Mouse (Mus musculus) mouse trophoblast stem cell (cell line): ENCODE data around the gene Ank3.

Experiments
- in situ Hi-C, 2 experiments: fragments of 300-500 bp; cut with MseI, MboI; formaldehyde crosslinking; loops; 2 replicates in 1 of 2; 3 replicates in 1 of 2; pipeline ENCODE4 v1.15.1; 2025

Ank3 gene

DNA sequence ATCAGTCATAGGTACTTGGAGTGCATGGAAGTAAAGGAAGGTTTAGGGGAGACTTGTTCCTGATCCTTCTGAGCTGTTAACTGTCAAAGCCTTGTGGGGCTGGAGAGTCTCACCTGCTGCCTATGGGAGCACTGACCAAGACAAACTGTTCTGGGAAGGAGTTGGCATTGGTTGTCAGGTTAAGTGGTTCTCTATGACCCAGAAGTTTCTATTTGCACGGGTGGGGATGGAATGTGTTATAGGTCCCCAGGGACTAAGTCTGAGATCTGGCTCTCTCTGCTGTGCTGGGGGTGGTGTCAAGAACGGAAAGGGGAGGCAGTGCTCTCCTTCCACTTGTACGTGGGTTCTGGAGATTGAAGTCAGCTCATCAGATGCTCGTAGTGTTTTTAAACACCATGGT is 6.9 kb downstream of the Ank3 start:
- in situ Hi-C loops, result no loop called here

DNA sequence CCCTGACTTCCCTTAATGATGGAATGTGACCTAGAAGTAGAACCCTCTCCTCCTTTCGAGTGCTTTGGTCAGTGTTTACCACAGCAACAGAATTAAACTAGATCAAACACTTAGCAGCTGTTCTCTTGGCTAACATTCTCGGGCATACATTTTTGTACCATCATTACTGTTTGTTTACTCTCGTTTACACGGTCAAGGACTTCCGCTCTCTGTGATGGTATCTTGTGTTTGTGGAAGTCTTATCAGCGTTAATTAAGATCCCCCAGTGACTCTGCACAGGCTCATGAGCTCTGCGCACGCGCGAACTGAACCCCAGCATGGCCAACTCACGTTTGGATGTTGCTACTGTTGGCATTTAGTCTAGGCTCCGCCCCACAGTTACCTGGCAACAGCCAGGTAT is 16.3 kb downstream of the Ank3 start:
- in situ Hi-C loops, result no loop called here

GRCm38 (mm10) chr10:69418716-69419115 is 20.1 kb downstream of the Ank3 start:
- in situ Hi-C loops, result no loop called here

GRCm38 (mm10) chr10:69420306-69420705 is 21.7 kb downstream of the Ank3 start:
- in situ Hi-C loops, result no loop called here

GRCm38 (mm10) chr10:69424051-69424450 is 25.5 kb downstream of the Ank3 start:
- in situ Hi-C loops, result no loop called here

DNA sequence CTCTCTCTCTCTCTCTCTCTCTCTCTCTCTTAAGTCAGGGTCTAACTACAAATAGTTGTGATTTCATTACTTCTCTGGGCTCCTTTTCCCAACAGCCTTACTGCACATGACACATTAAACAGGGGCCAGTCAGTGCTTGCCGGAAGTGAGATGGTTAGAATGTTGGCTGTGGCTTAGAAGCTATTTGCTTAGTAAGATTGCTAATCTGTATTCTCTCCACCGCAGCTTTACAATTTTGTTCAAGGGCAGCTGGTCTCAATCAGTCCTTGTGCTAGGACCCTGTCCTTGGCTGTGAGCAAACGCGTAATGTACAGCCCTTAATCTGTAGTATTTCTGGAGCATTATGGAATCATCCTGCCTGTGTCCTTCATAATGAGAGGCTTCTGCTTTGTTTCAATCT is 31.6 kb downstream of the Ank3 start:
- in situ Hi-C loops, result no loop called here

DNA sequence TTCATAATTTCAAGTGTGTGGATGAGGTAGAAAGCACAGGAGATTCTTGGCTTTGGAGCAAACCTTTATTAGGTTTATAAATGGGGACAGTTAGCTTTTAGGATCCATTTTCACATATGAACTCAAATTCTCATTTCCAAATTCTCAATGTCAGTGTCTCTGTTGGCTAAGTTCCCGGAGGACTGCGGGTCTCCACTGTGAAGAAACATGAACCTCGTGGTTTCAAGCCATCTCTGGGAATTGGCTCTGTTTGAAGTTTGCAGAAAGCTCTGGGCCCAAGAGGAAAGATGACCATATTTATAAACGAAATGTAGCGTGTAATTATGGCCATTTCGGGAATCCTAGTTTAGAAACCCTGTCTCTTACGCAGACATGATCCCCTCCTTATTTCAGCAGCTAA is 32.5 kb downstream of the Ank3 start:
- in situ Hi-C loops, result no loop called here

- in situ Hi-C loops, result no loop called here
These were observed 36.6 kb downstream of the Ank3 start for GRCm38 (mm10) chr10:69435213-69435612.

- in situ Hi-C loops, result no loop called here
These were observed 40.9 kb downstream of the Ank3 start for GRCm38 (mm10) chr10:69439449-69439848.

- in situ Hi-C loops, result no loop called here
These were observed 46.0 kb downstream of the Ank3 start for GRCm38 (mm10) chr10:69444546-69444945.

DNA sequence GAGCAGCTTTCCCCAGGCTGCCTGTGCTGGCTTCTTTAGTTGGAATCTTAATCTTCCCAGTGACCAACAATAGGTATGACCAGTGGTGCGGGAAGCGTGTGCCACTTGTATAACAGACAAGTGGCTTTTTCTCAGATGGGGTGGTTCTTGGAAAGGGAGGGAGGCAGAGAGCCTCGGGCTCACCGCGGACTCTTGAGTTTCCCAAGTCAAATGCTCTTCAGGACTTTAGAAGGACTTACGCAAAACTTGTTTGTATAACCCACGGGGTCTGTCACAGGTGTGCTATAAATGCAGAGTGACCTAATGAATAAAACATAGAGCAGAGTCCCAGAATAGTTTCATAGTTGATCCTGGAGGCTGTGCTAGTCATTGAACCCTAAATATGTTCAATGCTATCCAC is 47.4 kb downstream of the Ank3 start:
- in situ Hi-C loops, result no loop called here

DNA sequence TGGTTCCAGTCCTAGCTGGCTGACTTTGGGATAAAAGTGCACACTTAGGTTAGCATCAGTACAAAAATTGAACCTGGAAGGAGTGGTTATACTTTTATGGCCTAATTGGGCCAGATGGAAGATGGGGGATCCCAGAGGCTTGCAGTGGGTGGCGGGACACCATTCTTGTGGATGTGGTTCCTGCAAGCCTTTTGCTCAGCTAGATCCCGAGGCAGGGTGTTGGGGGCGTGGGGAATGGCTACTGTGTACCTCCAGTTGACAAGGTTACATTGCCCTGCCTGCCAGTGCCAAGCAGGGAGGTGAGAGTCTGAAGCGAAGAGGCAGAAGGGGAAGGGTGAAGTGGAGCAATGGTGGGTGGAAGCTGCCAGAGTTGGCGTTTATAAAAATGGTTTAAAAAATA is 48.0 kb downstream of the Ank3 start:
- in situ Hi-C loops, result no loop called here

- in situ Hi-C loops, result no loop called here
These were observed 48.7 kb downstream of the Ank3 start for GRCm38 (mm10) chr10:69447308-69447707.

GRCm38 (mm10) chr10:69448174-69448573 is 49.6 kb downstream of the Ank3 start:
- in situ Hi-C loops, result no loop called here

DNA sequence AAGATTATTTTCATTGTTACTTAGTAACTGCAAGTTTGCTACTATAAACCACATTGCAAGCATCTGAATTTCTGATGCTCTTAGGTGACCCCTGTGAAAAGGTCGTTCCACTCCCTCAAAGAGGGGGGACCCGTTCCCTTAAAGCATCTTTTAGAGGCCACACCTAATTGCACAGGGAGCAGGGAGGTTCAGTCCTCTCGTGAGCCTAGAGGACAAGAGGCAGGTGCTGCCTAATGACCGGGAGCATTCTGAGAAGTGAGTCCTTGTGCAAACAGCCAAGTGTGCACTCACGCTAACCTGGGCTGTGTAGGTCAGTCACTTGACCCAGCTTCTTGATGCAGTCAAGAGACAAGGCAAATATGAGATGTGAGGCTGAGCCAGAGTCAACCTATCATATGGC is 52.4 kb downstream of the Ank3 start:
- in situ Hi-C loops, result loop anchor here (5.0 kb wide), 2 partner anchors 201 to 206 kb away; no protein-coding TSS in a partner anchor

- in situ Hi-C loops, result loop anchor here (5.0 kb wide), 2 partner anchors 200 to 205 kb away; no protein-coding TSS in a partner anchor
These were observed 53.8 kb downstream of the Ank3 start for GRCm38 (mm10) chr10:69452180-69452977.

DNA sequence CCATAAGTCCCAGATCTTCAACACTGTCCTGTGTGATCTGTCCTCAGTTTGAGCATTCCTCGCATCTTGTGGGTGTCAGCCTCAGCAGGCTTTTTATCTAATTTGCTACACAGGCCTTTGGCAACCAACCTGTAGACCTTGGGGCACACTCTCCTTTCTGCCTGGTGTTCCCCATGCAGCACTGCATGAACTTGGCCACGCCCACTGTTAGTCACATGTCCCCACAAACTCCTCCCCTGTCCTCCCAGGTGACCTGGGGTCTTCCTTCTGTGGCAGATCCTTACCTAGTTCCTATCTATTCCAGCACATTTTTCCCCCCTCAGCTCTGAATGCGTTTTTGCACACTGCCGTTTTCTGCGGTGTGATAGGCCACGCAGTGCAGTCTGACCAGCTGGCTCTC is 55.0 kb downstream of the Ank3 start:
- in situ Hi-C loops, result loop anchor here (5.0 kb wide), 2 partner anchors 199 to 204 kb away; no protein-coding TSS in a partner anchor

- in situ Hi-C loops, result loop anchor here (5.0 kb wide), 2 partner anchors 198 to 203 kb away; no protein-coding TSS in a partner anchor
These were observed 55.9 kb downstream of the Ank3 start for GRCm38 (mm10) chr10:69454480-69454879.

- in situ Hi-C loops, result no loop called here
These were observed 66.3 kb downstream of the Ank3 start for GRCm38 (mm10) chr10:69464826-69465225.

DNA sequence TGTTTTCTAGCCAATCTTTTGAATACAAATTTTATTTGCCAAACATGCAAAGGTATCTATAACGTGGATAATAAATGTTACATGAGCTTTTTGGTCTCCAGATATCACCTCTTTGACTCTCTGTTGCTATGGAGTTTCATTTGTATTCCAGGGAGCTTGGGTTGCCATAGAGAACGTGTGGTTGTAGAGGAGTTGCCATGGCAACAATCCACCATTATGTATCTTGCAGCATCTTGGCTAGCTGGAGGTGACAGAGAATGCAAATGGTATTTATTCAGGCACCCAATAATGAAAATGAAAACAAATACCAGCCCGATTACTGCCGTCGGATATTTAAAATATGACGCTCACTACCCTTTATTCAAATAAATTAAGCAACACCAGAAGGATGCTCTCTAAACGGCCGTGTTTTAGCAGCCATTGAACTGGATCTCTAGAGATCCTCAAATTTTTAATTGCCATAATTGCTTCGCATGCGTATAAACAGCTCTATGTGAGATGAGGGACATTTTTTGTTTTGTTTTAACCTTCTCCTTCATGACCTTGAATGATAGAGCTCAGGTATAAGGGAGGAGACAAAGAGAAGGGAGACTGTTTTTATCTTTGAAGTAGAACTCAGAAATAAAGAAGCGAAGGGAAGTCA is 67.1 kb downstream of the Ank3 start:
- in situ Hi-C loops, result no loop called here

DNA sequence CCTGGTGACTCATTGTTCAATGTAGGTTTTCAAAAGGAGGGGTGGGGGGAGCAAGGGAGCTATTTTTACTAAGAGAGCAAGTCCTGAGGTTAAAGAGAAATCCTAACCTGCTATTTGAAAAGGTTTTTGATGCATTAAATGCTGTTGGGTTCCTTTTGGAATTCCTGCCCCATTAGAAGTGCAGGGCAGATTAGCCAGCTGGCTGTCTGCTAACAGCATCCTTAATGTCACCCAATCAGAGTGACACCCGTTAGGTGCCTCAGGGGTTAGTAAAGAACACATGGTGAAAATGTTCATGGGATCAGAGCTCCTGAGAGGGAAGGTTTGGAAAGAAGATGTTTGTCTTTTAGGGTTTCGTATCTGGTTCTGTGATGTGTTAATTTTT is 67.6 kb downstream of the Ank3 start:
- in situ Hi-C loops, result no loop called here

GRCm38 (mm10) chr10:69466586-69466985 is 68.0 kb downstream of the Ank3 start:
- in situ Hi-C loops, result no loop called here

- in situ Hi-C loops, result no loop called here
These were observed 68.6 kb downstream of the Ank3 start for GRCm38 (mm10) chr10:69467182-69467581.
